Mouse (Mus musculus) midbrain, embryonic 15.5 days (tissue): ENCODE data around the gene Gtse1. TPM values are rescaled to one million over a fixed set of nuclear protein-coding genes. Genes with fewer than 3 reads are reported as not detected.
"Not testable (repeated sequence)": the region's sequence is repeated elsewhere in the genome, so short reads cannot be mapped to it uniquely, and the experiment has no call there.

ENCODE experiments used
- ATAC-seq: fragments of 200-750 bp; cut with Nextera tagmentation; replicated peaks from 2 replicates; pipeline ENCODE4 v1.8.0; 2017; ENCODE audit warnings: moderate TSS enrichment
- H3K27ac ChIP-seq: fragments of 300-500 bp; sonication (generic); 2 replicates; pipeline ENCODE4 v1.5.1; 2015; ENCODE audit warnings: mild to moderate bottlenecking, inconsistent platforms
- H3K27me3 ChIP-seq: fragments of 300-500 bp; sonication (generic); replicated peaks from 2 replicates; pipeline ENCODE4 v1.6.1; 2015; ENCODE audit warnings: inconsistent platforms
- H3K36me3 ChIP-seq: fragments of 300-500 bp; sonication (generic); replicated peaks from 2 replicates; pipeline ENCODE4 v1.6.1; 2015; ENCODE audit warnings: inconsistent platforms
- H3K4me1 ChIP-seq: fragments of 300-500 bp; sonication (generic); 2 replicates; pipeline ENCODE4 v1.6.1; 2015; ENCODE audit warnings: inconsistent platforms
- H3K4me2 ChIP-seq: fragments of 300-500 bp; sonication (generic); 2 replicates; pipeline ENCODE4 v1.6.1; 2015; ENCODE audit warnings: inconsistent platforms, mild to moderate bottlenecking, moderate library complexity
- H3K4me3 ChIP-seq: fragments of 300-500 bp; sonication (generic); 2 replicates; pipeline ENCODE4 v1.5.1; 2015; ENCODE audit warnings: mild to moderate bottlenecking, inconsistent platforms
- H3K9ac ChIP-seq: fragments of 300-500 bp; sonication (generic); 2 replicates; pipeline ENCODE4 v1.6.1; 2015; ENCODE audit warnings: mild to moderate bottlenecking, inconsistent platforms
- H3K9me3 ChIP-seq: fragments of 300-500 bp; sonication (generic); 2 replicates; pipeline ENCODE4 v1.6.1; 2016; ENCODE audit warnings: inconsistent platforms
- WGBS: fragments of 180-500 bp; shearing (Covaris S2); methylation state at CpG from one replicate; pipeline ENCODE4 v1.1.7; 2015; ENCODE audit warnings: mixed read lengths; 5-methylcytosine and 5-hydroxymethylcytosine counted together
- polyA plus RNA-seq: library from polyadenylated mRNA; unstranded; fragments of >200 nt; fragmentation: Nextera tagmentation; extraction: Ambion mirVana; gene quantifications from 2 replicates; pipeline ENCODE4 v1.2.1, GENCODE M21; 2015

Gene Gtse1
- polyA plus RNA-seq, 1 experiment from 2014 or later = 4.2 TPM

DNA sequence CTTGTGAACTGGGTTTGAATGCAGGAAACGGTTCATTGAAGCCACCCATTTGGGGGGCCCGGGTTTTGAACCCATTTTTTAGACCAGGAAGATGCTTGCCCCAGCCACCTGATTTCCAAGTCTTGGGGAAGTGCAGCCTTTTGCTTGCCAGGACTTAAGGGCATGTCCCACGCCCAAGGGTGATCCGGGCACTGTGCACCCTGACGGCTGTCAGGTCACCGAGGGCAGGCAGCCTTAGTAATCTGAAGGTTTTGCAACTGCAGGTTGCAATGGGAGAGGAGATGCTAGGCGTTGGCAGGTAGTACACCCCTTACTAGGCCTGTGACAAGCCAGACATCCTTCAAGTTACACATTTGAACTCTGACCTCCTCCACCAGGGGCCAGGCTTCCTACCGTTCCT lies 26.9 kb upstream of the Gtse1 start:
- Histone ChIP-seq H3K27me3 (no peaks in the 10 kb centered on the region), H3K36me3 (no peaks in the 10 kb centered on the region), H3K9me3 (no peaks in the 10 kb centered on the region), H3K4me1 (peaks cover 12% of the 10 kb centered on the region), H3K27ac (peak overlapping the region; percentile 32; the same call in 1 of the 2 replicates), H3K4me3 (peak overlapping the region; percentile 60), H3K9ac (peak overlapping the region; percentile 60), H3K4me2 (peak overlapping the region; percentile 84)
- 53% methylated on average over 8 of the region's 8 CpGs for WGBS
- no peak for ATAC-seq

- no peak for ATAC-seq
- Histone ChIP-seq H3K27ac (no peak overlapping the region), H3K4me1 (peaks cover 12% of the 10 kb centered on the region), H3K36me3 (no peaks in the 10 kb centered on the region), H3K9me3 (no peaks in the 10 kb centered on the region), H3K4me3 (no peak overlapping the region), H3K4me2 (no peak overlapping the region), H3K9ac (no peak overlapping the region), H3K27me3 (no peaks in the 10 kb centered on the region)
- WGBS = 63% methylated on average over 3 of the region's 3 CpGs
Observed at GRCm38 (mm10) chr15:85835335-85835734, 24.2 kb upstream of the Gtse1 start.

GRCm38 (mm10) chr15:85836887-85837286 lies 22.7 kb upstream of the Gtse1 start:
- no peak overlapping the region for H3K4me3 ChIP-seq
- no peaks in the 10 kb centered on the region for H3K27me3 ChIP-seq
- H3K27ac ChIP-seq = no peak overlapping the region
- no peak overlapping the region for H3K9ac ChIP-seq
- WGBS = 97% methylated on average over 5 of the region's 5 CpGs
- no peak overlapping the region for H3K4me2 ChIP-seq
- peaks cover 6% of the 10 kb centered on the region for H3K4me1 ChIP-seq
- no peaks in the 10 kb centered on the region for H3K36me3 ChIP-seq
- no peaks in the 10 kb centered on the region for H3K9me3 ChIP-seq
- no peak for ATAC-seq

DNA sequence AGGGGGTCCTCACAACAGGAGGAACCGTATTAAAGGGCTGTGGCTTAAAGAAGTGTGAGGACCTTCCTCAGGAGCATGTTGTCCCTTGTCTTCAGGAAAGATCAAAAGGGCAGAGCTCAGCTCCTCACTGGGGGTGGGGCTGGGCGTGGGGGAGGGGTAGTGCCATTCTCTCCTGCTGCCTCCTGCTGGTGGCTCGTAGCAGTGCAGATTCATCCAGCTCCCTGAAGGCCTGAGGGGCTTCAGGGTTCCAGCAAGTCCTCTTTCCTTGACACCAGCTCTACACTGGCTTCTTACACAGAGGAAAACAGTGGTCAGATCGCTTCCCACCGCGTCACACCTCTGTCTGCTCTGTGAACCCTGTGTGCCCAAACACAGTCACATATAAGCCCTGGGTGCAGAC lies 18.6 kb upstream of the Gtse1 start:
- 33% methylated on average over 6 of the region's 6 CpGs for WGBS
- no peaks in the 10 kb centered on the region for H3K9me3 ChIP-seq
- no peak overlapping the region for H3K9ac ChIP-seq
- ATAC-seq = no peak
- no peak overlapping the region for H3K4me3 ChIP-seq
- no peaks in the 10 kb centered on the region for H3K4me1 ChIP-seq
- H3K4me2 ChIP-seq = no peak overlapping the region
- H3K27ac ChIP-seq = no peak overlapping the region
- H3K36me3 ChIP-seq = no peaks in the 10 kb centered on the region
- H3K27me3 ChIP-seq = no peaks in the 10 kb centered on the region

DNA sequence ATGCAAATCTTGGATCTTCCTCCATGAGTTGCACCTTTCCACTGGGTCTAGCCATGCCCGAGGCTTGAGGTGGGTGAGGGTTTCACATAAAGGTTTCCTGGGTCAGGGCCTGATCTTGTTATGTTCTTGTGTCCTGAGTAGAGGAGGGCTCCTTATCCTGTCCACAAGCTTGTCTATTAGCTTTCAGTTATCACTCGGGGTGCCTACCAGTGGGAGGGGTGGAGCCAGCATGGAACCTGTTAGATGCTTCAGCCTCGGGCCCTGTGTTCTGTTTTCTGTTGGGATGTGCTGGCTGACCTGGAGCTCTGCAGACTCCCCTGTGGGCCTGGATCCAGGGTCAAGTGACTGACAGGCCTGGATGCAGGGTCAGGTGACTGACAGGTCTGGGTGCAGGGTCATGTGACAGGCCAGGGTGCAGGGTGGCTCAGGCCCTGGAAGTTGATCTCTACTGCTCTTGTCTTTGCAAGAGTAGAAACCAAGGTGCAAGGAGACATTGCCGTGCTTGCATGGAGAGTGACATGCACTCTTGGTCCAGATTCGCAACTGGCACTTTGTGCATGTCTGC lies 17.7 kb upstream of the Gtse1 start:
- ATAC-seq = no peak
- no peak overlapping the region for H3K4me3 ChIP-seq
- WGBS = 72% methylated on average over 5 of the region's 5 CpGs
- H3K36me3 ChIP-seq = no peaks in the 10 kb centered on the region
- no peaks in the 10 kb centered on the region for H3K4me1 ChIP-seq
- H3K4me2 ChIP-seq = no peak overlapping the region
- H3K9ac ChIP-seq = no peak overlapping the region
- no peaks in the 10 kb centered on the region for H3K9me3 ChIP-seq
- no peaks in the 10 kb centered on the region for H3K27me3 ChIP-seq
- no peak overlapping the region for H3K27ac ChIP-seq

GRCm38 (mm10) chr15:85845071-85845470 lies 14.5 kb upstream of the Gtse1 start:
- H3K4me3 ChIP-seq = no peak overlapping the region
- no peak for ATAC-seq
- no peaks in the 10 kb centered on the region for H3K9me3 ChIP-seq
- H3K27me3 ChIP-seq = no peaks in the 10 kb centered on the region
- no peaks in the 10 kb centered on the region for H3K36me3 ChIP-seq
- no peak overlapping the region for H3K4me2 ChIP-seq
- no peak overlapping the region for H3K27ac ChIP-seq
- no peak overlapping the region for H3K9ac ChIP-seq
- no peaks in the 10 kb centered on the region for H3K4me1 ChIP-seq

DNA sequence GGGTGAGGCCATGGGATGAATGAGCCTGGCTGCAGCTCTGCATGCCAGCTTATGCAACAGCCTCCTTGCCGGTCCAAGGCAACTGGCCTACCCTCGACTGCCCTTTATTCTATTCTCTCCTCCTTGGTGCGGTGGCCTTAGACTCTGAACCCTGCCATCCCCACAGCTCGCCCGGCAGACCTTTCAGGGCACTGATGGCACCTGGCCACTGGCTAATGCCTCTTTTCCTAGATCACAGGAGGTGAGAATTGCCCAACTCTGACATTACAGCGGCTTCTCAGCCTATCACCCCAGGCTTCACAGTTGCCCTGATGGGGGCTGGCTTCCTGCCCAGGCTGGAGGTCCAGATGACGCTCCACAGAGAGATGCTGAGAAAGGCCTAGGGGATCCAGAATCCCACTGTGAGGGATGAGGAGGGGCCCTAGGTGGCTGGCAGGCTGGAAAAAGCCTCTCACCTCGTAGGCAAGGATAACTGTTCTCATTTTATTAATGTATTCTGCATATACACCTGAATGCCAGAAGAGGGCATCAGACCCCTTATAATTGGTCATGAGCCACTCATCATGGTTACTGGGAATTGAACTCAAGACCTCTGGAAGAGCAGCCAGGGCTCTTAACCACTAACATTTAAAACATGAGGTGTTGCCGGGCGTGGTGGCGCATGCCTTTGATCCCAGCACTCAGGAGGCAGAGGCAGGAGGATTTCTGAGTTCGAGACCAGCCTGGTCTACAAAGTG lies 7.7 kb upstream of the Gtse1 start:
- 80% methylated on average over 12 of the region's 12 CpGs for WGBS
- Histone ChIP-seq H3K9ac (no peak overlapping the region), H3K4me2 (no peak overlapping the region)

DNA sequence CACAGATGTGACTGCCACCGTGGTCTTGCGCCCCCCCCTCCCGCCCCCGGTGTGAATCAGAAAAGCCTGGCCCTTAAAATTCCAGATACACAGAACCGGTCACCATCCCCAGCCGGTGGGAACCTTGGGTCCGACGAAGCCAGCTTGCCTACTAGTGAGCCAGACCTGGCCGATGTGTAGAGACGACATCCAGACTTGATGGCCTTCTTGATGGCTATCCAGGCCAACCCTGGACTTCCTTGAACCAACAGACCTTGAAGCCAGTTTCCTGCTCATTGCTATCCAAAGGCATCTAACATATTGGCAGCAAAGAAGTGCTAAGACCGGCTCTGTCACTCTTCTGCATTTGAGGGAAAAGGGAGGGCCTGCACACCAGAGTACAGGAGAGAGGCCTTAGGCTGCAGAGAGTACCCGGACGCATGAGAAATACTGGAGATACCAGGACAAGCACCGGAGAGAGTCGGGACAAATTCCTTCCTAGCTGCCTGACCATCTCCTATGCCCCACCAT lies 510 bp upstream of the Gtse1 start:
- peaks cover 21% of the 10 kb centered on the region for H3K4me1 ChIP-seq
- WGBS = 11% methylated on average over 15 of the region's 15 CpGs
- no peaks in the 10 kb centered on the region for H3K9me3 ChIP-seq
- peak overlapping the region; percentile 57 for H3K4me3 ChIP-seq
- ATAC-seq = peak; percentile 74
- peak overlapping the region; percentile 82 for H3K27ac ChIP-seq
- H3K27me3 ChIP-seq = no peaks in the 10 kb centered on the region
- H3K36me3 ChIP-seq = no peaks in the 10 kb centered on the region
- peak overlapping the region; percentile 95 for H3K4me2 ChIP-seq
- H3K9ac ChIP-seq = peak overlapping the region; percentile 79

More for the DNA sequence above, 7.7 kb upstream of the Gtse1 start:
- no peaks in the 10 kb centered on the region for H3K36me3 ChIP-seq
- ATAC-seq = no peak
- no peaks in the 10 kb centered on the region for H3K27me3 ChIP-seq
- no peak overlapping the region for H3K27ac ChIP-seq
- H3K9me3 ChIP-seq = no peaks in the 10 kb centered on the region
- no peak overlapping the region for H3K4me3 ChIP-seq
- no peaks in the 10 kb centered on the region for H3K4me1 ChIP-seq

DNA sequence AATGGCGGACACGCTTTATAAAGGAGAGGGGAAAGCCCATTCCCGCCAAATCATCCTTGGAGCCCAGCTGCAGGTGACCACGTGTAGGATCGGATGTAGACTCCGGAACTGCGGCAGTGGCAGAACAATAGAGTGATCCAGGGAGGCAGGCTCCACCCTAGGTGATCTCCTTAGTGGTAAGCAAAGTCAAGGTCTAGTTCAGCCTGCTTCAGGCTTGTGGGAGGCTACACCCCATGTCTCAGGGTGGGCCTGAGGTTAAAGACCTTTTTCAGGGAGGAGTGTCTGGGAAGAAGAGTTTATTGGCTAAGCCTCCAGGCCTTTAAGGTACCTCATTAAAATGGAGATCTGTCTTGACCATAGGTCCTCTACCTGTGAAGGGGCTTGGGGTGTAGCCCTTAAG lies 6.4 kb downstream of the Gtse1 start:
- not testable (repeated sequence) for H3K4me3 ChIP-seq, H3K36me3 ChIP-seq, H3K9me3 ChIP-seq, H3K4me1 ChIP-seq, H3K27me3 ChIP-seq, H3K27ac ChIP-seq, ATAC-seq, H3K9ac ChIP-seq, H3K4me2 ChIP-seq
- WGBS = 94% methylated on average over 7 of the region's 7 CpGs

GRCm38 (mm10) chr15:85867696-85868095 lies 8.2 kb downstream of the Gtse1 start:
- Histone ChIP-seq H3K27me3 (no peaks in the 10 kb centered on the region), H3K4me3 (no peak overlapping the region), H3K4me2 (no peak overlapping the region), H3K9ac (no peak overlapping the region), H3K9me3 (no peaks in the 10 kb centered on the region), H3K36me3 (no peaks in the 10 kb centered on the region), H3K27ac (no peak overlapping the region), H3K4me1 (no peaks in the 10 kb centered on the region)
- WGBS = 51% methylated on average over 6 of the region's 6 CpGs
- no peak for ATAC-seq

- Histone ChIP-seq H3K4me3 (no peak overlapping the region), H3K4me1 (peaks cover 26% of the 10 kb centered on the region), H3K9ac (no peak overlapping the region), H3K36me3 (0 out of 2 replicates have a peak, but pooled peaks cover under 1% of the 10 kb centered on the region), H3K9me3 (no peaks in the 10 kb centered on the region), H3K27me3 (no peaks in the 10 kb centered on the region), H3K4me2 (no peak overlapping the region), H3K27ac (no peak overlapping the region)
- ATAC-seq = no peak
- WGBS = 95% methylated on average over 7 of the region's 7 CpGs
Observed at GRCm38 (mm10) chr15:85877336-85877735, 17.8 kb downstream of the Gtse1 start.

DNA sequence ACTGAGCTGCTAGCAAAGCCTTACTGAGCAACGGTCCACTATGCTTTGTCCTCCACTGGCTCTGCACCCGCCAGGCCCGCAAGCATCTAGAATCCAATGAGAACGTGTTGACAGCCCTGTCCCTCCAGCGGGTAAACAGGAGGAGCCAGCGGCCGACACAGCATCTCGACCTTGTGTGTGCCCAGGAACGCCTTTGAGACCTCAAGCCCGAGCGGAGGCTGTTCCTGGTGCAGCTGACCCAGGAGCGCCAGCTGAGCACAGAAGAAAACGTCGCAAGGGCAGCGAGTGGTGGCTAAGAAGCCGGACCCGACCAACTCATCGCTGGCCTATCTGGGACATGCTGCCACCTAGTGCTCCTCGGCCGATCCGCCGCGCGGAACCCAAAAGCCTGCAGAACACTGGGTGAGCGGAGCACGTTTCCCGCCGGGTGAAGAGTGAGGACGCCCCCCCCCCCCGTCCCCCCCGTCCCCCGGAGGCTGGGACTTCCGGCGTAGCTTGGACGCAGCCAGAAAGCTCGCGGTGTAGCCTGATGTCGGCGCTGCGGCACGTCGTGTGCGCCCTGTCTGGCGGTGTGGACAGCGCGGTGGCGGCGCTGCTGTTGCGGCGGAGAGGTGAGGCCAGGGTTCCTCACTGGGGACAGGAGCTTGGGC lies 19.4 kb downstream of the Gtse1 start, which contains the start of gene Trmu:
TSS of gene Trmu (plus strand) at position 465 of the 650 bp plus-strand sequence.
- Histone ChIP-seq H3K36me3 (peaks cover 5% of the 10 kb centered on the region; the same call in 1 of the 2 replicates), H3K27ac (peak within 1 kb of the TSS; percentile 90), H3K4me1 (peaks cover 26% of the 10 kb centered on the region), H3K27me3 (no peaks in the 10 kb centered on the region), H3K9ac (peak within 1 kb of the TSS; percentile 78), H3K4me2 (peak within 1 kb of the TSS; percentile 85), H3K4me3 (peak within 1 kb of the TSS; percentile 84), H3K9me3 (no peaks in the 10 kb centered on the region)
- ATAC-seq = peak; percentile 96
- 1% methylated on average over 49 of the region's 50 CpGs for WGBS
